Mouse (Mus musculus): Measurements from ENCODE around the gene Dkk1. TPM values are rescaled to one million over a fixed set of nuclear protein-coding genes. Genes with fewer than 3 reads are reported as not detected.

Dkk1 gene
- polyA plus RNA-seq (2014; fragmentation: Illumina TruSeq; extraction: RNeasy Lipid Tissue Mini Kit (QIAGEN cat#74804); ENCODE audit: insufficient read depth, low read depth, low replicate concordance) = not detected

DNA sequence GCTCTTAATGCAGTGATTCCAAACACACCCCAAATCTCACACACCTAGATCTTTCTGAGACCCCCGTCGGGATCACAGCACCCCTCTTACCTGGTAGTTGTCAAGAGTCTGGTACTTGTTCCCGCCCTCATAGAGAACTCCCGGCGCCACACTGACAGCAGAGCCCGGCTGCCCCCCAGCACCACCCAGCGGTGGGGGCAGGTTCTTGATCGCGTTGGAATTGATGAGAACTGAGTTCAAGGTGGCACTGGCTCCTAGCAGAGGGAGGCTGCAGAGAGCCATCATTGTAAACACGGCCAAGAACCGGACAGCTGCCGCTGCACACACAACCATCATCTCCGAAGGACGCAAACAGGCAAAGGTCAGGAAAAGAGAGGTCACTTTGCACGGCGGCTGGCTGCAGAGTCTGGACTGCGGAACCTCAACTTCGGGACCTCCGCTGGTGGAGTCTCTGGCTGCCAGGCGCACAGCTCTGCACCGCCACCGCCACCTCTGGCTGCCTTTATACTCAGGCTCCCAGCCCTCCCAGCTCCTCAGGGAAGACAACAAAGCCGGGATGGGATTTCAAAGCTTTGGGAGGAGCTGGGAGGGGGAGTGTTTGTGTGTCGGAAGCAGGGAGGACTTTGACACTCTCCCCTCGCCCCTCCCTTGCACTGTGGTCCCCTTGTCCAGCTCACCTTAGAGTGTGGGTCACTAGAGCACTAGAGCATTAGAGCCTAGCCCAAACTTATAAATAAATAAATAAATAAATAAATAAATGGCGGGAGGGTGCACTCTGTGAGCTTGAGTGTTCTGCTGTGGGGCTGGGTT, at the start of gene Dkk1:
Gene Dkk1, minus strand, starts transcription at position 622 of the 810 bp plus-strand sequence.

Measured in lung, adult 10 weeks (tissue).